Mouse (Mus musculus) ovary, adult 10 weeks (tissue): ENCODE results near the gene Grid2ip. TPM values are rescaled to one million over a fixed set of nuclear protein-coding genes. Genes with fewer than 3 reads are reported as not detected.

Source experiments
- polyA plus RNA-seq: library from polyadenylated mRNA; stranded (reverse); fragments of 350-450 nt; fragmentation: Illumina TruSeq; extraction: RNeasy Lipid Tissue Mini Kit (QIAGEN cat#74804); gene quantifications from one replicate; pipeline ENCODE4 v1.2.3, GENCODE M21; 2014

Gene Grid2ip
- polyA plus RNA-seq, result not detected

GRCm38 (mm10) chr5:143356686-143357388 lies at the start of gene Grid2ip:
Gene Grid2ip, plus strand, starts transcription at chr5:143357338.

GRCm38 (mm10) chr5:143314730-143315513 lies 42.2 kb upstream of the Grid2ip start, which contains the start of gene E130309D02Rik:
Gene E130309D02Rik, minus strand, starts transcription at chr5:143315360.

GRCm38 (mm10) chr5:143328690-143329495 lies 28.2 kb upstream of the Grid2ip start, which contains the start of gene Zdhhc4:
Gene Zdhhc4, minus strand, starts transcription at chr5:143329256.

GRCm38 (mm10) chr5:143403221-143404147 lies 46.3 kb downstream of the Grid2ip start, which contains the start of gene Kdelr2:
Gene Kdelr2, plus strand, starts transcription at chr5:143403838.

Other genes with a start within 250 kb of the Grid2ip start
- gene Rnf216, start 244.3 kb upstream of the Grid2ip start, polyA plus RNA-seq, result 63.6 TPM
- not detected for gene Olfr718-ps1, start 209.8 kb upstream of the Grid2ip start, polyA plus RNA-seq
- 15.2 TPM for gene Rbak, start 176.6 kb upstream of the Grid2ip start, polyA plus RNA-seq
- not detected for gene Spdye4b, start 176.3 kb upstream of the Grid2ip start, polyA plus RNA-seq
- gene Spdye4a, start 130.4 kb upstream of the Grid2ip start, polyA plus RNA-seq, result not detected
- 16.9 TPM for gene Zfp12, start 122.2 kb upstream of the Grid2ip start, polyA plus RNA-seq
- gene Zfp316, start 87.3 kb upstream of the Grid2ip start, polyA plus RNA-seq, result 2.2 TPM
- 0.14 TPM for gene Zfp853, start 63.7 kb upstream of the Grid2ip start, polyA plus RNA-seq
- 1.7 TPM for gene E130309D02Rik, start 42.0 kb upstream of the Grid2ip start, polyA plus RNA-seq
- gene Zdhhc4, start 28.1 kb upstream of the Grid2ip start, polyA plus RNA-seq, result 8.1 TPM
- gene Kdelr2, start 46.5 kb downstream of the Grid2ip start, polyA plus RNA-seq, result 153 TPM
- 0.77 TPM for gene Daglb, start 107.2 kb downstream of the Grid2ip start, polyA plus RNA-seq
- gene Rac1, start 170.7 kb downstream of the Grid2ip start, polyA plus RNA-seq, result 503 TPM